Mouse (Mus musculus) right cerebral cortex, adult 18-20 months (tissue): ENCODE measurements around the gene Ercc6l2.

ENCODE experiments used
- DNase-seq: peaks from one replicate; pipeline ENCODE4 v3.0.0; 2022; ENCODE audit warnings: mixed read lengths

Gene Ercc6l2

DNA sequence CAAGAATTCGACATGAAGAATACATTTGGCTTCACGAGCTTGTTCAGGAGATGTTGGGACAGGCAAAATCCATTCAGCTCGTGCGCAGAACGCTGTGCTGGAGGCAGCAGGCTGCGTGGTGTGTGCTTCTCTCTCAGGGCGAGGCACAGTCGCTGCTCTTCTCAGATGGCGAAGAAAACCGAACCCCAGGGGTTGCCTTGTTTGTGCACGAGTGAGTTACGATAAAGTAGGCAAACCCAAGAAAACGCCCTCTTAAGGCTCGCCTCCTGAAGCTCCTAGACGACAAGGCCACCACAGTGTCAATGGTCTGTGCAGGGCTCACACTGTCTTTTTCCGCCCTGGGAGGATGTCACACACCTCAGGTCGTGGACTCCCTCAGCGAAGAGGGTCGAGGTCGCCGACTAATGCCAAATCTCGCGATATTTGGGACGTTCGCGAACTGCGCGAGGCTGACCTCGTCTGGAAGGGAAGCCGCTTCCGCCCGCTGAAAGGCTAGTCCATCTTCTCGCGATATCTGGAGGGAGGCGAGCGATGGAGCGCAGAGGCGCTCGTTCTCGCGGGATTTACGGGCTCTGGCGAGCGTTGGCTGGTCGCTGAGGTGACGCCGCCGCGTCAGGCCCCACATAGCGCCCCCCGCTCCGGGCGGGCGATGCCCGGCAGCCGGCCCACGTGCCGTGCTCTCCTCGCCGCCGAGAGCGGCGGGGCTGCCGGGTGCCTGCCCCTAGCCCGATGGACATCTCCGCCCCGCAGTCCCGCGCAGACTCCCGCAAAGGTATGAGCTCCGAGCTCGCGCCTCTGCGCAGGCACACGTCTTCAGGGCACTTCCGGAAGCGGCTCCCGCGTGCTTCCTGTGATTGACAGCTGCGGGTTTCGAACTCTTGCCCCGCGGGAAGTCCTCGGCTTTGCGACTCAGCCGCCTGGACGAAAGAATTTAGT, at the start of gene Ercc6l2:
Ercc6l2 (plus strand) TSS at position 495 of the 936 bp plus-strand sequence.
- peak; percentile 99 for DNase-seq

DNA sequence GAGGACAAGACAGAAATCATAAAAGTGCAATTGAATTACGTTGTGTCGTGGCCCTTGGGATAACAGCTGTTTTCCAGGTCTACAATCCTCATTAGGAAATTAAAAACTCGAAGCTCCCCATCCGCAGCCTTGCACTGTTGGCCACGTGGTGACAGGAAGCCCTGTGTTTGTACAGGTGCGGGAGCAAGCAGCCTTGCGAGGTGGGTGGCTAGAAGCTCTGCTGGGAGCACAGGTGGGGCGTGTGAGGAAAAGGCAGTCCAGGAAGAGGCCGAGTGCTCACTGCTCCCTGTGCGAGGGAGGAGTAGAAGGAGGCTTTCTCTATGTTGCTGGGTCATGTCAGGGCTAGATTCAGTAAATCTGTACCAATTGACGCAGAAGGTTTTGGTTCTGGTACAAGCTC, 49.0 kb upstream of the Ercc6l2 start:
- no peak for DNase-seq

GRCm38 (mm10) chr13:63771009-63771408, 44.0 kb upstream of the Ercc6l2 start:
- no peak for DNase-seq

DNA sequence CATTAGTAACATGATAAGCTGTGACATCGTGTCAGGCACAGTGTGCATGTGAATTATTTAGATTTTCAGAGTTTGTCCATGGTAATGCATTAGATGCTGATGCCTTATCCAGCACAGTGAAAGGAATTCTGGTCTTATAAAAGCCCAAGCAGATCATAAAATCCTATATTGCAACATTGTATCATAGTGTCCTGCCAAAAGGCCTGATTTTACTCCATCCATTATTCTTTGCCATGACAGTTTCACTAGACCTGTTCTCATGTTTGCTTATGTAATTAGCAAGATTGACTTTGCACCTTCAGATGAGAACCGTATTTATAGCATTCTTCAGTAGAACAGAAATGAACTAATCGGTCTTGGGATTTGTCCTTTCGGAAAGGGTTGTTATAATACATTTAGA, 36.1 kb upstream of the Ercc6l2 start:
- no peak for DNase-seq

- DNase-seq = peak; percentile 39
Measured at GRCm38 (mm10) chr13:63779376-63780291, 35.4 kb upstream of the Ercc6l2 start.

- no peak for DNase-seq
Measured at GRCm38 (mm10) chr13:63792234-63792831, 22.7 kb upstream of the Ercc6l2 start.

GRCm38 (mm10) chr13:63793345-63794308, 21.4 kb upstream of the Ercc6l2 start:
- no peak for DNase-seq

GRCm38 (mm10) chr13:63798677-63799076, 16.4 kb upstream of the Ercc6l2 start:
- DNase-seq = no peak

DNA sequence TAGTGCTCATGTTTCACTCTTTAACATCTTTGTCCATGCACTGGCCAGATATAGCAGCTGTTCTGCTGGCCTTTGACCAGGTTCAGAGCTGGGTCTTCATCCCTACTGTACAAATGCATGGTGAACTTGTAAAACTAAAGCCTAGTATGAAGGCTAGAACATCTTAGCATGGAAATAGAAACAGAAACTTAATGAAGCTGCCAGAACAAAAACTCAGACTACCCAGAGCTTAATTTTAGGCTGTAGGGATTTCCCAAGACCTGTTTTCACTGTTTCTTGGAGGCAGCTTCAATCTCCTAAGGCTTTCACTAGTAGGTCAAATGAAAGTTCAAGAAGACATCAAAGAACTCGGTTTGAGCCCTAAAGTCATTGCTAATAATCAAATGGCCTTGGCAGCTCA, 15.1 kb upstream of the Ercc6l2 start:
- DNase-seq = no peak

- no peak for DNase-seq
Measured at GRCm38 (mm10) chr13:63801289-63801688, 13.8 kb upstream of the Ercc6l2 start.

- DNase-seq = no peak
Measured at GRCm38 (mm10) chr13:63807233-63807632, 7.8 kb upstream of the Ercc6l2 start.

DNA sequence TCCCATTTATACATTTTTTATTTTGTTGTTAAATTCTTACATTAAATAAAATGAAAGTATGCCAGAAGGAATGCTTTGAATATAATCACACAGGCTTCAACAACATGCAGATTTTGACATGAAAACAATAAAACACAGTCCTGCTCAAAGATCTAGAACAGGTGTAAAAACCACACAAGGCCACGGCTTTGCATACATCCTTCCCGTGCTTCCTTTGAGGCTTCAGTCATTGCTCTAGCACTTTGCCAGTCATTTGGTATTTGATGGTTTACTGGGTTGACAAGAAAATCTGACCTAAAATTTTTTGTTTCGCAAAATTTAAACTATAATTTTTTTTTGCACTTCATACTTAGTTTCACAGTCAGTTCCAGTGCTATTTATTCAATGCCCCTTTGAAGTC, 7.1 kb upstream of the Ercc6l2 start:
- no peak for DNase-seq

- DNase-seq = no peak
Measured at GRCm38 (mm10) chr13:63811477-63811876, 3.6 kb upstream of the Ercc6l2 start.

GRCm38 (mm10) chr13:63815931-63816330, 891 bp downstream of the Ercc6l2 start:
- DNase-seq = no peak

- no peak for DNase-seq
Measured at GRCm38 (mm10) chr13:63845758-63846157, 30.7 kb downstream of the Ercc6l2 start.

GRCm38 (mm10) chr13:63850308-63851011, 35.4 kb downstream of the Ercc6l2 start:
- DNase-seq = no peak

DNA sequence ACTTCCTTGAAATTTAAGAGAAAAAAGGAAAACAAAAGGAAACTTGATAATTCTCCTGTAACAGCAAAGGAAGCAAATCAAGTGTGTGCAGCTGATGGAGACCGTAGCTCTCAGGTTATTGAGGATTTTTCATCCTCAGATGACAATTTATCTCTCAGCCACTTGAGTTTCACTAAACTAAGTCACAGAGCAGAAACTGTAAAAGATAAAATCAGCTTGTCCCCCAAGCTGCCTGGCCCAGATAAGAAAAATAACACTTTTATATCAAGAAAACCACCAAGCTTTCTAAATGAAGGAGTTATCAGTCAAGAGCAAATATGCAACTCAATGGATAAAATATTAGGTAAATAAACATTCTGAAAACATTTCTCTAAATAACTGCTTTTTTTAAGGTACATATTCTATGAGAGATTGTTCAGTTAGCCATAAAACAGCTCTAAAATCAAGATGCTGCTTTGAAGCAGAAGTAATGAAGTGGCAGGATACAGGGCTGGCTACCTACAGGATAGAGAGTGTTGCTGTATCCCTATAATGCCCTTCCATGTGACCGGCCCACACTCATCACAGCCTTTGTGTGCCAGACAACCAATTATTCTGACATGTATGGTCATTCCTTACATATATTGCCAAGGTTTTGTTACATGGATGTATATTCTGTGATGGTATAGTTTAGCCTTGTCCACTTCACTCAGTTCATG, 57.7 kb downstream of the Ercc6l2 start:
- no peak for DNase-seq

- DNase-seq = no peak
Measured at GRCm38 (mm10) chr13:63877138-63877537, 62.1 kb downstream of the Ercc6l2 start.

- no peak for DNase-seq
Measured at GRCm38 (mm10) chr13:63879105-63879863, 64.2 kb downstream of the Ercc6l2 start.

- DNase-seq = no peak
Measured at GRCm38 (mm10) chr13:63879864-63880141, 64.8 kb downstream of the Ercc6l2 start.
